Mouse (Mus musculus) neural tube, embryonic 12.5 days (tissue): ENCODE data around the gene Napsa. TPM values are rescaled to one million over a fixed set of nuclear protein-coding genes. Genes with fewer than 3 reads are reported as not detected.

ENCODE experiments used
- ATAC-seq: fragments of 200-750 bp; cut with Nextera tagmentation; 2 replicates; pipeline ENCODE4 v1.8.0; 2017; ENCODE audit warnings: low read depth, mild to moderate bottlenecking, moderate TSS enrichment, moderate library complexity; ENCODE audit not compliant: low FRiP score
- H3K27ac ChIP-seq: fragments of 300-500 bp; sonication (generic); 2 replicates; pipeline ENCODE4 v1.5.1; 2016
- H3K27me3 ChIP-seq: fragments of 300-500 bp; sonication (generic); replicated peaks from 2 replicates; pipeline ENCODE4 v1.6.1; 2016; ENCODE audit warnings: mild to moderate bottlenecking
- H3K36me3 ChIP-seq: fragments of 300-500 bp; sonication (generic); 2 replicates; pipeline ENCODE4 v1.6.1; 2016; ENCODE audit warnings: mild to moderate bottlenecking
- H3K4me1 ChIP-seq: fragments of 300-500 bp; sonication (generic); 2 replicates; pipeline ENCODE4 v1.6.1; 2016
- H3K4me2 ChIP-seq: fragments of 300-500 bp; sonication (generic); replicated peaks from 2 replicates; pipeline ENCODE4 v1.6.1; 2016; ENCODE audit warnings: mild to moderate bottlenecking
- H3K4me3 ChIP-seq: fragments of 300-500 bp; sonication (generic); 2 replicates; pipeline ENCODE4 v1.5.1; 2016
- H3K9ac ChIP-seq: fragments of 300-500 bp; sonication (generic); 2 replicates; pipeline ENCODE4 v1.6.1; 2016; ENCODE audit warnings: mild to moderate bottlenecking
- H3K9me3 ChIP-seq: fragments of 300-500 bp; sonication (generic); 2 replicates; pipeline ENCODE4 v1.6.1; 2016; ENCODE audit warnings: mild to moderate bottlenecking
- WGBS: fragments of 180-500 bp; shearing (Covaris S2); methylation state at CpG from one replicate; pipeline ENCODE4 v1.1.7; 2016; 5-methylcytosine and 5-hydroxymethylcytosine counted together
- polyA plus RNA-seq: library from polyadenylated mRNA; unstranded; fragments of >200 nt; fragmentation: Nextera tagmentation; extraction: Ambion mirVana; gene quantifications from 2 replicates; pipeline ENCODE4 v1.2.1, GENCODE M21; 2016

Napsa gene
- polyA plus RNA-seq, 1 experiment from 2014 or later: 0.74 TPM

GRCm38 (mm10) chr7:44584265-44584804 lies 12.2 kb downstream of the Napsa start:
- Histone ChIP-seq H3K9me3 (no peaks in the 10 kb centered on the region), H3K27me3 (peaks cover 21% of the 10 kb centered on the region), H3K4me2 (no peak overlapping the region), H3K4me1 (peaks cover 20% of the 10 kb centered on the region), H3K27ac (no peak overlapping the region), H3K36me3 (no peaks in the 10 kb centered on the region), H3K4me3 (no peak overlapping the region), H3K9ac (no peak overlapping the region)
- ATAC-seq: no peak
- 80% methylated on average over 4 of the region's 4 CpGs for WGBS

GRCm38 (mm10) chr7:44584921-44585320 lies 12.7 kb downstream of the Napsa start:
- Histone ChIP-seq H3K4me3 (no peak overlapping the region), H3K4me2 (no peak overlapping the region), H3K27me3 (peaks cover 24% of the 10 kb centered on the region), H3K9me3 (no peaks in the 10 kb centered on the region), H3K4me1 (peaks cover 25% of the 10 kb centered on the region), H3K9ac (no peak overlapping the region), H3K27ac (no peak overlapping the region), H3K36me3 (no peaks in the 10 kb centered on the region)
- ATAC-seq: no peak
- 88% methylated on average over 6 of the region's 6 CpGs for WGBS

GRCm38 (mm10) chr7:44585606-44586005 lies 13.4 kb downstream of the Napsa start:
- Histone ChIP-seq H3K27me3 (peaks cover 24% of the 10 kb centered on the region), H3K9me3 (no peaks in the 10 kb centered on the region), H3K27ac (no peak overlapping the region), H3K4me3 (no peak overlapping the region), H3K4me1 (peaks cover 30% of the 10 kb centered on the region), H3K36me3 (no peaks in the 10 kb centered on the region), H3K4me2 (no peak overlapping the region), H3K9ac (no peak overlapping the region)
- WGBS: 92% methylated on average over 6 of the region's 6 CpGs
- ATAC-seq: no peak

GRCm38 (mm10) chr7:44586518-44586917 lies 14.3 kb downstream of the Napsa start:
- H3K27ac ChIP-seq: no peak overlapping the region
- peak overlapping the region; percentile 19 for H3K4me3 ChIP-seq
- H3K9ac ChIP-seq: 0 out of 2 replicates have a peak overlapping the region, but pooled peaks have one; percentile 0
- H3K27me3 ChIP-seq: peaks cover 26% of the 10 kb centered on the region
- no peak for ATAC-seq
- H3K36me3 ChIP-seq: no peaks in the 10 kb centered on the region
- no peaks in the 10 kb centered on the region for H3K9me3 ChIP-seq
- H3K4me2 ChIP-seq: peak overlapping the region; percentile 99
- peaks cover 37% of the 10 kb centered on the region for H3K4me1 ChIP-seq
- 10% methylated on average over 19 of the region's 19 CpGs for WGBS

GRCm38 (mm10) chr7:44586930-44587329 lies 14.8 kb downstream of the Napsa start:
- H3K27ac ChIP-seq: no peak overlapping the region
- ATAC-seq: peak; percentile 29; the same call in 1 of the 2 replicates
- peak overlapping the region; percentile 27; the same call in 1 of the 2 replicates for H3K9ac ChIP-seq
- H3K4me3 ChIP-seq: peak overlapping the region; percentile 19
- 1% methylated on average over 18 of the region's 18 CpGs for WGBS
- H3K9me3 ChIP-seq: no peaks in the 10 kb centered on the region
- H3K4me2 ChIP-seq: peak overlapping the region; percentile 99
- H3K27me3 ChIP-seq: peaks cover 30% of the 10 kb centered on the region
- H3K4me1 ChIP-seq: peaks cover 41% of the 10 kb centered on the region
- no peaks in the 10 kb centered on the region for H3K36me3 ChIP-seq

GRCm38 (mm10) chr7:44587676-44588075 lies 15.5 kb downstream of the Napsa start:
- no peak overlapping the region for H3K27ac ChIP-seq
- peak overlapping the region; percentile 19; the same call in 1 of the 2 replicates for H3K4me3 ChIP-seq
- peaks cover 38% of the 10 kb centered on the region for H3K27me3 ChIP-seq
- H3K9ac ChIP-seq: no peak overlapping the region
- peaks cover 48% of the 10 kb centered on the region for H3K4me1 ChIP-seq
- no peak for ATAC-seq
- peak overlapping the region; percentile 99 for H3K4me2 ChIP-seq
- H3K36me3 ChIP-seq: no peaks in the 10 kb centered on the region
- 47% methylated on average over 6 of the region's 6 CpGs for WGBS
- H3K9me3 ChIP-seq: no peaks in the 10 kb centered on the region

- WGBS: 7% methylated on average over 12 of the region's 12 CpGs
- peaks cover 44% of the 10 kb centered on the region for H3K27me3 ChIP-seq
- H3K4me2 ChIP-seq: peak overlapping the region; percentile 99
- peak overlapping the region; percentile 52 for H3K9ac ChIP-seq
- peak overlapping the region; percentile 38 for H3K4me3 ChIP-seq
- H3K36me3 ChIP-seq: no peaks in the 10 kb centered on the region
- no peaks in the 10 kb centered on the region for H3K9me3 ChIP-seq
- no peak for ATAC-seq
- no peak overlapping the region for H3K27ac ChIP-seq
- H3K4me1 ChIP-seq: peaks cover 55% of the 10 kb centered on the region
Measured at GRCm38 (mm10) chr7:44588338-44588737, 16.2 kb downstream of the Napsa start.

GRCm38 (mm10) chr7:44589149-44589548 lies 17.0 kb downstream of the Napsa start:
- peak overlapping the region; percentile 38 for H3K4me3 ChIP-seq
- ATAC-seq: peak; percentile 8; the same call in 1 of the 2 replicates
- WGBS: under 1% methylated on average over 32 of the region's 33 CpGs
- peaks cover 62% of the 10 kb centered on the region for H3K4me1 ChIP-seq
- H3K4me2 ChIP-seq: peak overlapping the region; percentile 99
- H3K36me3 ChIP-seq: no peaks in the 10 kb centered on the region
- peak overlapping the region; percentile 52 for H3K9ac ChIP-seq
- no peaks in the 10 kb centered on the region for H3K9me3 ChIP-seq
- peaks cover 50% of the 10 kb centered on the region for H3K27me3 ChIP-seq
- no peak overlapping the region for H3K27ac ChIP-seq

- Histone ChIP-seq H3K4me1 (peaks cover 65% of the 10 kb centered on the region), H3K36me3 (no peaks in the 10 kb centered on the region), H3K27me3 (peaks cover 50% of the 10 kb centered on the region), H3K27ac (0 out of 2 replicates have a peak overlapping the region, but pooled peaks have one; percentile 5), H3K9ac (0 out of 2 replicates have a peak overlapping the region, but pooled peaks have one; percentile 17), H3K4me2 (peak overlapping the region; percentile 99), H3K4me3 (peak overlapping the region; percentile 67), H3K9me3 (no peaks in the 10 kb centered on the region)
- no peak for ATAC-seq
- 1% methylated on average over 13 of the region's 13 CpGs for WGBS
Measured at GRCm38 (mm10) chr7:44589946-44590345, 17.8 kb downstream of the Napsa start.

GRCm38 (mm10) chr7:44590402-44591347 lies 18.5 kb downstream of the Napsa start, which contains the start of gene Kcnc3:
Kcnc3 (plus strand) TSS chr7:44590664.
- under 1% methylated on average over 80 of the region's 80 CpGs for WGBS
- Histone ChIP-seq H3K9me3 (no peaks in the 10 kb centered on the region), H3K27me3 (peaks cover 50% of the 10 kb centered on the region), H3K36me3 (peaks cover 2% of the 10 kb centered on the region; the same call in 1 of the 2 replicates), H3K4me1 (peaks cover 65% of the 10 kb centered on the region), H3K27ac (peak within 1 kb of the TSS; percentile 57), H3K4me3 (peak within 1 kb of the TSS; percentile 67), H3K9ac (peak within 1 kb of the TSS; percentile 84), H3K4me2 (peak within 1 kb of the TSS; percentile 99)
- peak; percentile 90 for ATAC-seq

GRCm38 (mm10) chr7:44591348-44592116 lies 19.4 kb downstream of the Napsa start:
- no peak for ATAC-seq
- Histone ChIP-seq H3K27me3 (peaks cover 50% of the 10 kb centered on the region), H3K4me2 (peak overlapping the region; percentile 99), H3K4me3 (peak overlapping the region; percentile 67), H3K27ac (no peak overlapping the region), H3K9ac (peak overlapping the region; percentile 84), H3K36me3 (peaks cover 6% of the 10 kb centered on the region; the same call in 1 of the 2 replicates), H3K4me1 (peaks cover 65% of the 10 kb centered on the region), H3K9me3 (no peaks in the 10 kb centered on the region)
- WGBS: under 1% methylated on average over 60 of the region's 60 CpGs
